Mouse (Mus musculus) ES-Bruce4 (cell line): Measurements from ENCODE around the gene Htatsf1. TPM values are rescaled to one million over a fixed set of nuclear protein-coding genes. Genes with fewer than 3 reads are reported as not detected.
A peak's percentile ranks its signal among the peaks of the same experiment; 100 is the strongest.

Source experiments
- H3K27ac ChIP-seq: 2 replicates; pipeline ENCODE4 v1.5.1; 2012; ENCODE audit warnings: low read length, inconsistent platforms; ENCODE audit not compliant: insufficient read depth
- H3K27me3 ChIP-seq: 2 replicates; pipeline ENCODE4 v1.6.1; 2012; ENCODE audit warnings: mild to moderate bottlenecking, low read length, inconsistent platforms; ENCODE audit not compliant: control insufficient read depth, poor library complexity, insufficient read depth, severe bottlenecking
- H3K36me3 ChIP-seq: 2 replicates; pipeline ENCODE4 v1.6.1; 2012; ENCODE audit warnings: inconsistent platforms, mild to moderate bottlenecking, low read length, moderate library complexity; ENCODE audit not compliant: control insufficient read depth, poor library complexity, insufficient read depth, severe bottlenecking
- H3K4me1 ChIP-seq: one replicate; pipeline ENCODE4 v1.8.1; 2011; ENCODE audit warnings: low read length; ENCODE audit not compliant: control insufficient read depth, insufficient read depth
- H3K4me3 ChIP-seq: 2 replicates; pipeline ENCODE4 v1.5.1; 2011; ENCODE audit warnings: low read depth, mild to moderate bottlenecking, low read length
- H3K9ac ChIP-seq: 2 replicates; pipeline ENCODE4 v1.6.1; 2012; ENCODE audit warnings: low read depth, mild to moderate bottlenecking, inconsistent platforms; ENCODE audit not compliant: poor library complexity, severe bottlenecking
- H3K9me3 ChIP-seq: replicated peaks from 2 replicates; pipeline ENCODE4 v1.6.1; 2012; ENCODE audit warnings: mild to moderate bottlenecking, low read length, inconsistent platforms; ENCODE audit not compliant: control insufficient read depth, poor library complexity, insufficient read depth, severe bottlenecking
- CTCF ChIP-seq: IDR thresholded peaks from one replicate; pipeline ENCODE4 v1.8.1; 2011; ENCODE audit warnings: low read depth, low read length
- EP300 ChIP-seq: IDR thresholded peaks from 2 replicates; pipeline ENCODE4 v1.6.1; 2011; ENCODE audit warnings: low read depth, low read length; ENCODE audit not compliant: insufficient read depth
- POLR2A ChIP-seq: IDR thresholded peaks from one replicate; pipeline ENCODE4 v1.8.1; 2011; ENCODE audit warnings: low read length; ENCODE audit not compliant: insufficient read depth
- polyA plus RNA-seq: library from polyadenylated mRNA; stranded (reverse); fragments of >200 nt; gene quantifications from 2 replicates; pipeline ENCODE4 v1.2.4, GENCODE M21; 2011; ENCODE audit warnings: low read depth; ENCODE audit not compliant: missing spikeins, insufficient read depth, insufficient read length

Gene Htatsf1
- 49.3 and 56.5 TPM in 2 replicates for polyA plus RNA-seq

DNA sequence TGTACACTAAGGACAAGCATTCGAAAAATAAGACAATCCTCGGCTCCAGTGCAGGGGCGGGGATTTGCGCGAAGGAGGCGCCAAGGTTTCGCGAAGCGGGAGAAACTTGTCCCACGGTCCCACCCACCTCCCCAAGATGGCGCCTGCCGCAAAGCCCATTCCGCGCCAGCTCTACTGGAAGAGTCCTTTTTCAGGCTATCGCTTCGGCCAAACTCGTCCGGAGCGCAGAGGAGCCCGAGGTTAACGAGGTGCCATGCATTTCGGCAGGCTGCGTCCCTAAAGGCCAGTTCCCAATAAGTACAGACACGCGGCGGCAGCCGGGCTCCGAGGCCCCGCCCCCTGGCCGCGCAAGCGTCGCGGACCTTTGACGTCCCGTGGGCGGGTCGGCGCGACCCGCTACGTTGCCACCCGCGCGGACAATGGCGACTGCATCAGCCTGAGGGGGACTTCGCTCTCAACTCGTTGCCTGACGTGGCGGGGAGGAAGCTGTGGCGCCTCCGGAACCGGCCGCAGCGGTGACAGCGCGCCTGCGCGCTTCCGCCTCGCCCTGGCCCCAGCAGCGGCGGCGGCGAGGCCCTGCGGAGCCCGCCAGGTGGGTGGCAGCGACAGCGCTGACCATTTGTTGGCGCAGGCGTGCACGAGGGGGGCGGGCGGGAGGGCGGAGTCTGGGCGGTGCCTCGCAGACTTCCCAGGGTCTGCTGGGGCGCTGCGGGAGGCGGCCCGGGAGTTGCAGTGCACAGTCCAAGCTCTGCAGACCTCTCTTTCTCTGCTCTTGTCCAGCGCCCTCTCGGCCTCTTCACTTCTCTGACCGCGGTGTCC lies at the start of gene Htatsf1:
Gene Htatsf1 (plus strand): TSS at position 410 of the 819 bp plus-strand sequence.
- H3K27ac ChIP-seq, result peak within 1 kb of the TSS; percentile 38; the same call in 1 of the 2 replicates
- peaks cover 6% of the 10 kb centered on the region for H3K36me3 ChIP-seq
- peak within 1 kb of the TSS; percentile 78 for H3K9ac ChIP-seq
- peaks cover 1% of the 10 kb centered on the region for H3K4me1 ChIP-seq
- no peaks in the 10 kb centered on the region for H3K9me3 ChIP-seq
- H3K27me3 ChIP-seq, result no peaks in the 10 kb centered on the region
- TF ChIP-seq POLR2A (peak; percentile 17), EP300 (no peak)
- peak within 1 kb of the TSS; percentile 91 for H3K4me3 ChIP-seq

DNA sequence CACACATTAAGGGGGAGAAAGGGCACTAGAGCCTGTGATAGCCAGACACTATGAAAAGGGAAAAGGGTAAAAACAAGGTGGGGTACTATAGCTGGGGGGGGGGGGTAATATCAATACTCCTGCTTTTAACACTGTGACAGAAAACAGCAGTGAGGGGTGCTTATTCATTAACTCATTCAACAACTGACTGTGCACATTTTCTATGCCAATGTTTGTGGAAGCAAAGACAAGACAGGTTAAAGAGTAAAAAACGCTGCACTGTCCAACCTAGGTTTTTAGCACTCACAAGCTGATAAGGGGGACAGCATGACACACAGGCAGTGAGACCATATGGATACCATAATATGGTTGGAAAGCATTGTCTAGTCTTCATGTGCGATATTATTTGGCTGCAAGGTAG lies 40.5 kb upstream of the Htatsf1 start:
- Histone ChIP-seq H3K4me1 (no peaks in the 10 kb centered on the region), H3K27ac (no peak overlapping the region), H3K4me3 (no peak overlapping the region), H3K9me3 (no peaks in the 10 kb centered on the region), H3K36me3 (no peaks in the 10 kb centered on the region), H3K27me3 (no peaks in the 10 kb centered on the region), H3K9ac (no peak overlapping the region)
- TF ChIP-seq POLR2A (no peak), EP300 (no peak), CTCF (no peak)

DNA sequence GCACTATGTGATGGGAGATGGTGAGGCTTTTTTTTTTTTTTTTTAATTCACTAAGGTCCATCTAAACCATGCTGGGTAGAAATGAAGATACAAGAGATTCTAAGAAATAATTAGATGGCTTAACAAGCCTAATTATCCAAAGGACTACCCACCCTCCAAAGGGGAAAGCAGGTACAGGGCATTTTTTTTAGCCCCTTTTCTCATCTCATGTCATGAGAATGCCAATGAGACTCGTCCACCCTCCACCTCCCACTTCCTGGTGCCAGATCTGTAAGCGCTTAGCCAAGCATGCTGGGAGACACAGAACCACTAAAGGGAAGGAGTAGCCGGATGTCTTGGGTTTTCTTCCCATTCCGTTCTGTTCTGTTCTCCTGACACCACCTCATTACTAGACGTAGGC lies 10.6 kb upstream of the Htatsf1 start, which contains the start of gene Brs3:
Gene Brs3 (plus strand): TSS at position 301 of the 400 bp plus-strand sequence.
- no peak within 1 kb of the TSS for H3K9ac ChIP-seq
- no peaks in the 10 kb centered on the region for H3K4me1 ChIP-seq
- H3K4me3 ChIP-seq, result no peak within 1 kb of the TSS
- TF ChIP-seq EP300, result no peak
- TF ChIP-seq POLR2A, result no peak
- no peak for TF ChIP-seq CTCF
- no peaks in the 10 kb centered on the region for H3K9me3 ChIP-seq
- H3K36me3 ChIP-seq, result no peaks in the 10 kb centered on the region
- H3K27me3 ChIP-seq, result no peaks in the 10 kb centered on the region
- H3K27ac ChIP-seq, result no peak within 1 kb of the TSS

DNA sequence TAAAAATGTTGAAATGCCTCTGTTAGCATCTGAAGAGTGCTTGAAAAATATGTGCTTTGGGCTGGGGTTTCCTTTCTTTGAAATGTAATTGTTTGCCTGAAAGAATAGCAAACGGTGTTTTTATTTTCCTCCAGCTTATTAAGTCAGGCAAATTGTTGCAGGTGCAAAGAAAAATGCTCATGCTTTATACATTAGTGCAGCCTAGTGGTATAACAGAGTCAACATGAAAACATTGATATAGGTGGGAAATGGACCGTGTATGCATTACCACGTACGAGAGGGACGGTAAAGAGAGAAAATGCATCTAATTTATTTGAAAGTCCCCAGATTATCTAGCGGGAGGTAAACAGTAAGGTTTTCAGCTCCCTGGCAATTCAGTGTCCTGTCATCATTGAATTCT lies 9.5 kb upstream of the Htatsf1 start:
- Histone ChIP-seq H3K9me3 (no peaks in the 10 kb centered on the region), H3K9ac (no peak overlapping the region), H3K36me3 (no peaks in the 10 kb centered on the region), H3K4me3 (no peak overlapping the region), H3K4me1 (no peaks in the 10 kb centered on the region), H3K27ac (no peak overlapping the region), H3K27me3 (no peaks in the 10 kb centered on the region)
- TF ChIP-seq EP300 (no peak), POLR2A (no peak), CTCF (no peak)

DNA sequence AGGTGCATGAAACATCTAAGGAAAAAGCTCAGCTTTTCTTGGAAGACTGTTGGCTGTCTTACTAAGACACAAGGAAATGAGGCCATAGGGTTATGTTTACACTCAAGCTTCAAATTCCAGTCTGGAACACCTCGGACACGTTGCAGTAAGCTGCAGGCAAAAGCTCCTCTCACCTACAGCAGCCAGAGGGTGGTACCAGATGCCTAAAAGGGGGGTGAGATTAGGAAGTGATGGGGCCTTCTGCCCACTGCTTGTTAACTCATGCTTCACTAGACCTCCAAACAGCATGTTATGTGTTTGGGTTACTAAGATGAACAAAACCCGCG lies 572 bp upstream of the Htatsf1 start:
- H3K27me3 ChIP-seq, result no peaks in the 10 kb centered on the region
- H3K27ac ChIP-seq, result peak overlapping the region; percentile 36; the same call in 1 of the 2 replicates
- H3K36me3 ChIP-seq, result peaks cover 6% of the 10 kb centered on the region
- TF ChIP-seq POLR2A (no peak), EP300 (no peak), CTCF (no peak)
- no peaks in the 10 kb centered on the region for H3K9me3 ChIP-seq
- H3K9ac ChIP-seq, result peak overlapping the region; percentile 78
- peaks cover 1% of the 10 kb centered on the region for H3K4me1 ChIP-seq
- H3K4me3 ChIP-seq, result peak overlapping the region; percentile 76

DNA sequence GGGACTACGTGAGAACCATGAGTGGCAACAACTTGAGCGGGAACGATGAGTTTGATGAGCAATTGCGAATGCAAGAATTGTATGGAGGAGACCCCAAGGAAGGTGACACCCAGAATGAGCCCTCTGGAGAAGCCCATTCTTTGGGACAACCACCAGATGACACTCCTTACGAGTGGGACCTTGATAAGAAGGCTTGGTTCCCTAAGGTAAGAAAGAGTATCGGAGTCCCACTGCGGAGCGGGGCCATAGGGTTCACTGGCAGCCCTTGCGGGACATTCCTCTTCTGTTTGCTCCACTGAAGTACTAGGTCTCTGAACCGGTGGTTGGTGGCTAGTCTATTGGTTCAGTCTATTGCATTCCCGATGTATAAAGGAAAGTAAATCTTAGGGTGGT lies 606 bp downstream of the Htatsf1 start:
- Histone ChIP-seq H3K27ac (no peak overlapping the region), H3K36me3 (peaks cover 6% of the 10 kb centered on the region), H3K4me1 (peaks cover 1% of the 10 kb centered on the region), H3K9ac (peak overlapping the region; percentile 78), H3K4me3 (peak overlapping the region; percentile 91), H3K9me3 (no peaks in the 10 kb centered on the region), H3K27me3 (no peaks in the 10 kb centered on the region)
- TF ChIP-seq POLR2A (no peak), CTCF (no peak), EP300 (no peak)
